Mouse (Mus musculus) midbrain, embryonic 11.5 days (tissue): Measurements from ENCODE around the gene Cr2. TPM values are rescaled to one million over a fixed set of nuclear protein-coding genes. Genes with fewer than 3 reads are reported as not detected.
A peak's percentile ranks its signal among the peaks of the same experiment; 100 is the strongest.
"Not testable (repeated sequence)": the region's sequence is repeated elsewhere in the genome, so short reads cannot be mapped to it uniquely, and the experiment has no call there.

Experiments used
- ATAC-seq: fragments of 200-750 bp; cut with Nextera tagmentation; 2 replicates; pipeline ENCODE4 v1.8.0; 2017; ENCODE audit warnings: moderate TSS enrichment, moderate library complexity; ENCODE audit not compliant: low FRiP score
- DNase-seq: peaks from one replicate; pipeline ENCODE4 v3.0.0; 2015; ENCODE audit warnings: low spot score; ENCODE audit errors: missing footprints
- H3K27ac ChIP-seq: fragments of 300-500 bp; sonication (generic); 2 replicates; pipeline ENCODE4 v1.5.1; 2014; ENCODE audit warnings: low read depth, low read length
- H3K27me3 ChIP-seq: fragments of 300-500 bp; sonication (generic); 2 replicates; pipeline ENCODE4 v1.6.1; 2014; ENCODE audit warnings: mild to moderate bottlenecking, low read length, moderate library complexity, mixed read lengths; ENCODE audit not compliant: control insufficient read depth, insufficient read depth
- H3K36me3 ChIP-seq: fragments of 300-500 bp; sonication (generic); 2 replicates; pipeline ENCODE4 v1.6.1; 2014; ENCODE audit warnings: mild to moderate bottlenecking, low read length, moderate library complexity, mixed read lengths; ENCODE audit not compliant: control insufficient read depth, insufficient read depth
- H3K4me1 ChIP-seq: fragments of 300-500 bp; sonication (generic); 2 replicates; pipeline ENCODE4 v1.6.1; 2014; ENCODE audit warnings: low read length; ENCODE audit not compliant: control insufficient read depth, insufficient read depth
- H3K4me2 ChIP-seq: fragments of 300-500 bp; sonication (generic); 2 replicates; pipeline ENCODE4 v1.6.1; 2014; ENCODE audit warnings: mild to moderate bottlenecking, moderate library complexity
- H3K4me3 ChIP-seq: fragments of 300-500 bp; sonication (generic); 2 replicates; pipeline ENCODE4 v1.5.1; 2014; ENCODE audit warnings: low read depth, low read length
- H3K9ac ChIP-seq: fragments of 300-500 bp; sonication (generic); 2 replicates; pipeline ENCODE4 v1.6.1; 2014; ENCODE audit warnings: low read length
- H3K9me3 ChIP-seq: fragments of 300-500 bp; sonication (generic); 2 replicates; pipeline ENCODE4 v1.6.1; 2016; ENCODE audit warnings: low read length; ENCODE audit not compliant: control insufficient read depth
- WGBS: fragments of 180-500 bp; shearing (Covaris S2); extraction: QIAGEN DNeasy Blood & Tissue Kit; methylation state at CpG from one replicate; pipeline ENCODE4 v1.1.7; 2014; 5-methylcytosine and 5-hydroxymethylcytosine counted together
- polyA plus RNA-seq: library from polyadenylated mRNA; unstranded; fragments of >200 nt; fragmentation: Nextera tagmentation; extraction: Ambion mirVana; gene quantifications from 2 replicates; pipeline ENCODE4 v1.2.1, GENCODE M21; 2014

The Cr2 gene
- 0.29 and 0.44 TPM in 2 replicates for polyA plus RNA-seq

DNA sequence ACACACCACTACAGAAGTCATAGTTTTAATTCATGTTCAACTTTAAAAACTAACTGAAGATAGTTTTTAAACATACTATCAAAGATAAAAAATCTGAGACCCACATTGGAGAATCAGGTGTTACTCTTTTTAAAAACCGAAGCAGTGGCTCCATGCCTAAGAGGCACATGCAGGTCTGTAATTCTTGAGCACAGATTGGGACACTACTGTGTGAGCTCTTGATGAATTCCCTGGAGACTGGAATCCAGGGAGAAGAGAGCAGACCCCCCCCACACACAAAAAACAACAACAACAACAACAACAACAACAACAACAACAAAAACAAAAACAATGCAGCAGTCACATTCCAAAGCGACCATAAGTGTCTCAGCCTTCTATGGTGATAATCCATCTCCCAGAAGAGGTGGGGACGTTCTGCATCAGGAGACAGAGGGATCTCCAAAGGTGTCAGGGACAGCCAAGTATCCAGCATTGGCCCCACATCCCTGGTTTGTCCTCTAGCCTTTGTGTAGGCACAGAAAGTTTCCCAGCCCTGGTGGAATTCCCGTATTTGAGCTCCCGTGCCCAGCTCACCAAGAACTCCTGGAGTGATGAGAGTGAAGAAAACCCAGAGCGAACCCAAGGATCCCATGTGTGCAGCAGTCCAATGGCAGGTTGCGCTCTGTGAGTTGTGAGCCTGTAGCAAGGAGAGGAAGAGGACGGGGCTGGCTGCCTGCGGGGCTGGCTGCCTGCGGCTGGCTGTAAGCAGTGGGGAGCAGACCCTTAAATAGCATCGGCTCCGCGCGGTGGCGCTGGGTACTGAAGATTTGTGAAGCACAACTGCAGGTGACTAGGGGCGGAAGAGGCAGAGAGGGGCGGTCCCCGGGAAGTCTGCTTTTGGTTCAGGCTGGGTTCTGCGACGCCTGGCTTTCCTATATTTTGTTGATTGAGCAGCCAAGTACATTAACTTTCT lies at the start of gene Cr2:
Cr2 (minus strand) TSS at position 737 of the 952 bp plus-strand sequence.
- peak within 1 kb of the TSS; percentile 54 for H3K9ac ChIP-seq
- peak within 1 kb of the TSS; percentile 21; the same call in 1 of the 2 replicates for H3K4me3 ChIP-seq
- DNase-seq (peak; percentile 94), ATAC-seq (peak; percentile 99)
- H3K27ac ChIP-seq, result no peak within 1 kb of the TSS
- H3K4me1 ChIP-seq, result peaks cover 3% of the 10 kb centered on the region; the same call in 1 of the 2 replicates
- no peaks in the 10 kb centered on the region for H3K36me3 ChIP-seq
- H3K9me3 ChIP-seq, result no peaks in the 10 kb centered on the region
- H3K27me3 ChIP-seq, result no peaks in the 10 kb centered on the region
- peak within 1 kb of the TSS; percentile 50 for H3K4me2 ChIP-seq
- 7% methylated on average over 20 of the region's 20 CpGs for WGBS

DNA sequence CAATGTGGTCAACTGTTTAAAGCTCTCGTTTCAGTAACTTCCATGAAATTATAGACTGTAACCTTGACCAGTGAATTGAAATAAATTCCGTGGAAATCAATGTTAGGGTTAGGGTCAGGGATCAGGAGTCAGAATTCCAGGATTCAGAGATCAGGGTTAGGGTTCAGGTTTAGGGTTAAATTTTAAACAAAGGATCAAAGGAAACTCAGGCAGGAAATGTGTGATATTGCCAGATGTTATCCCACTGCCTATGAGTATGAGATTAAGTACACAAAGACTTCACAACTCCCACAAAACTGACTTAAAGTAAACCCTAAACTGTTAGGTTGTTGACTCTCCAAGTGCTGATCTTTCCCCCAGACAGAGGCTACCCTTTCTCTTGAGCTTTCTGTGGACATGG lies 45.3 kb upstream of the Cr2 start:
- H3K9me3 ChIP-seq, result no peaks in the 10 kb centered on the region
- H3K36me3 ChIP-seq, result no peaks in the 10 kb centered on the region
- H3K4me2 ChIP-seq, result no peak overlapping the region
- ATAC-seq, result no peak
- no peak overlapping the region for H3K27ac ChIP-seq
- H3K9ac ChIP-seq, result no peak overlapping the region
- DNase-seq, result no peak
- no peaks in the 10 kb centered on the region for H3K27me3 ChIP-seq
- 48% methylated on average over 2 of the region's 2 CpGs for WGBS
- H3K4me1 ChIP-seq, result no peaks in the 10 kb centered on the region
- H3K4me3 ChIP-seq, result no peak overlapping the region

DNA sequence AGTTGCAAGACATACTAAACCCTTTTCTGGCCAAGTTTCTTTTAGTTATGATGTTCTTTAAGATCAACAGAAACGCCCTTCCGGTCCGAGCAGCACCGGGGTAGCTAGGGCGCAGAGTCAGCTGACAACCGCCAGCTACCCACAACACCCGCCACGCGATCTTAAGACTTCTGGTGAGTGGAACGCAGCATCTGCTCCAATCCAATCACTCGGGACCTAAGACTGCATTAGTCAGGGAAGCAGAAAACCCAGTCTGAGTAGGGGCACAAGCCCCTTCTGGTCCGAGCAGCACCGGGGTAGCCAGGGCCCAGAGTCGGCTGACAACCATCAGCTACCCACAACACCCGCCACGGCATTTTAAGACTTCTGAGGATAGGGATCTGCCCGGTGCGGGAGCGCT lies 36.3 kb upstream of the Cr2 start:
- not testable (repeated sequence) for DNase-seq, ATAC-seq, H3K4me2 ChIP-seq, H3K9me3 ChIP-seq, H3K9ac ChIP-seq, H3K36me3 ChIP-seq, H3K4me3 ChIP-seq, H3K27ac ChIP-seq, H3K27me3 ChIP-seq, H3K4me1 ChIP-seq
- WGBS, result 63% methylated on average over 19 of the region's 19 CpGs

DNA sequence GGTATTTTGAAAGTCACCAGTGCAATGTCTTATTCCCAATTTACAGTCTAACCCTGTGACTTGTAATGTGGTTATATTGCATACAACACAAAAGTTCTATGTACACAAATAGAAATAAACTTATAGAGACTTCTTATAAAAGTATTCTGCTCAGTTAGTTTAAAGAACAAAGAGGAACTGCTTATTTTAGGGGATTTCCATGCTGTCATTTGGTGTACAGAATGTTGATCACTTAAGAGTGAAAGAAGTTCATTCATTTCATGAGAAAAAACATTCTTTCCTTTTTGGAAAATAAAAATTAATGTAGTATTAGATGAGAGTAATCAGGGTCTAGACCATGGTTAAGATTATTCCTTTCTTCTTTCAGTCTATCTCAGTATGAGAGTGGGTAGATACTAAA lies 8.2 kb upstream of the Cr2 start:
- Histone ChIP-seq H3K9me3 (no peaks in the 10 kb centered on the region), H3K9ac (no peak overlapping the region), H3K36me3 (no peaks in the 10 kb centered on the region), H3K4me1 (no peaks in the 10 kb centered on the region), H3K27ac (no peak overlapping the region), H3K4me2 (no peak overlapping the region), H3K4me3 (no peak overlapping the region), H3K27me3 (no peaks in the 10 kb centered on the region)
- DNase-seq (no peak), ATAC-seq (no peak)

DNA sequence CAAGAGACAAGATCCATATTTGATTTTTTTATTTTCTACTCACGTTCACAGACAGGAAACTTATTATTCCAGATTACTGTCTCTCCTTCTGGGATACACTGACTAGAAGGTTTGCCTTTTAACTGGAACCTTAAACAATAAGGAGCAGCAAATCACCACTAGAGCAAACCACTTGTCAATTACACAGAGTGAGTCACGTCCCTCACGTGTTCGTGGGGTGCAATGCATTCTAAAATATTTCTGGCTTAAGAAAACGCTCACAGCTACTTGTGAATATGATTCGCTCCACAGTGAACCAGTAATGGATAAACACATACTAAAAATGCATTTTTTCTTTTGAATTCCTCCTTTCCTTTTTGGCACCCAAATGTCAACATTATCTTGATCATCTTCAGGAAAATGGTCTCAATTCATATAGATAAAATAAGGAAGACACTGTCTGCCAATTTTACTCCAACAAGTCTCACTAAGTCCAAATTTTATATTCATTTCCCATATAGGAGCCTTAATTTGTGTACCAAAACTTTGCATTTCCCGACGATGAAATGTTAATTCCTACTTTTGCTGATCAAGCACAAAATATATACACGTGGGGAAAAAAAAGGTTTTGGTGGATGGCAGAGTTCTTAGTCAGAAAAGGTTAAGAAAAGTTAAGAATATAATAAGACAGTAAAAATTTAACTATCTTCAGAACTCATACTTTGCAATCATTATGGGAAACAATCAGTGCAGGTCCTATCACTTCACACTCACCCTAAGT lies 11.3 kb downstream of the Cr2 start:
- H3K9me3 ChIP-seq, result no peaks in the 10 kb centered on the region
- no peak overlapping the region for H3K27ac ChIP-seq
- no peak overlapping the region for H3K9ac ChIP-seq
- H3K4me1 ChIP-seq, result no peaks in the 10 kb centered on the region
- H3K27me3 ChIP-seq, result no peaks in the 10 kb centered on the region
- H3K4me2 ChIP-seq, result no peak overlapping the region
- WGBS, result 89% methylated on average over 9 of the region's 9 CpGs
- H3K36me3 ChIP-seq, result no peaks in the 10 kb centered on the region
- ATAC-seq (no peak), DNase-seq (no peak)
- no peak overlapping the region for H3K4me3 ChIP-seq

DNA sequence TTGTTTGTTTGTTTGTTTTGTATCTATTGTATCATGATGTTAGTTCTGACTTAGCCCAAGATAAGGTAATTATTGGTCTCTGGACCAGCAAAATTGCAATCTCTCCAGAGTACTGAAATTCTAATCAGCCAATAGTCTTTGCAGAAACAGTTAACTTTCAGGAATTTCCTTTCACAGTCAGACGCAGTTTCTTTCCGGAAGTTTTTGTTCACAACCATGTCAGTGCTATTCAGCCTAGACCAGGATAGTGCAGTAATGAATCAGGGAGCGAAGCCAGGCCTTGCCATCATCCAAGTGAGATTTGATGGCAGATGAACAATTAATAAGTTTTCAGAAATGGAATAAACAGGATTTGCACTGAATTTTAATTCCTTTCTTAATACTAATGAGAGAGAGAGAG lies 44.4 kb downstream of the Cr2 start:
- H3K9ac ChIP-seq, result no peak overlapping the region
- no peak overlapping the region for H3K4me3 ChIP-seq
- peak overlapping the region; percentile 48; the same call in 1 of the 2 replicates for H3K4me2 ChIP-seq
- H3K4me1 ChIP-seq, result peaks cover 2% of the 10 kb centered on the region; the same call in 1 of the 2 replicates
- no peak overlapping the region for H3K27ac ChIP-seq
- no peak for DNase-seq
- WGBS, result 77% methylated on average over 3 of the region's 3 CpGs
- no peaks in the 10 kb centered on the region for H3K36me3 ChIP-seq
- no peaks in the 10 kb centered on the region for H3K27me3 ChIP-seq
- H3K9me3 ChIP-seq, result no peaks in the 10 kb centered on the region
- ATAC-seq, result no peak

DNA sequence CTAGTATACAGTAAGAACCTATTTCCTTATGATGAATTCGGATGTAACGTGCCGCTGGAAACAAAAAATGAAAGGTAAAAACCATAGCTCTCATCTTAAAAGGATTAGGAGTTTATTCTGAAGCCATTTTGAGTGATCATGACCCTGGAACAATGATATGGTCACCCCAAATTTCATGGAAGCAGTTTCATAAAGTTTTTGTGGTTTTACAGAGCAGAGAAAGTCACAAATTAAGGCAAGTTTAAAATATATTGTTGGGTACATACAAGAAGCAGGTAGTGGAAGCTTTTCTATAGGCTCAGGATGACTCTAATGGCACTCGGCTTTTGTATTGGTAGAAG lies 44.9 kb downstream of the Cr2 start:
- Histone ChIP-seq H3K4me3 (peak overlapping the region; percentile 56), H3K4me1 (peaks cover 2% of the 10 kb centered on the region; the same call in 1 of the 2 replicates), H3K9me3 (no peaks in the 10 kb centered on the region), H3K27me3 (no peaks in the 10 kb centered on the region), H3K27ac (no peak overlapping the region), H3K36me3 (no peaks in the 10 kb centered on the region), H3K9ac (peak overlapping the region; percentile 84), H3K4me2 (peak overlapping the region; percentile 48)
- ATAC-seq (no peak), DNase-seq (no peak)
- WGBS, result 32% methylated on average over 4 of the region's 4 CpGs

DNA sequence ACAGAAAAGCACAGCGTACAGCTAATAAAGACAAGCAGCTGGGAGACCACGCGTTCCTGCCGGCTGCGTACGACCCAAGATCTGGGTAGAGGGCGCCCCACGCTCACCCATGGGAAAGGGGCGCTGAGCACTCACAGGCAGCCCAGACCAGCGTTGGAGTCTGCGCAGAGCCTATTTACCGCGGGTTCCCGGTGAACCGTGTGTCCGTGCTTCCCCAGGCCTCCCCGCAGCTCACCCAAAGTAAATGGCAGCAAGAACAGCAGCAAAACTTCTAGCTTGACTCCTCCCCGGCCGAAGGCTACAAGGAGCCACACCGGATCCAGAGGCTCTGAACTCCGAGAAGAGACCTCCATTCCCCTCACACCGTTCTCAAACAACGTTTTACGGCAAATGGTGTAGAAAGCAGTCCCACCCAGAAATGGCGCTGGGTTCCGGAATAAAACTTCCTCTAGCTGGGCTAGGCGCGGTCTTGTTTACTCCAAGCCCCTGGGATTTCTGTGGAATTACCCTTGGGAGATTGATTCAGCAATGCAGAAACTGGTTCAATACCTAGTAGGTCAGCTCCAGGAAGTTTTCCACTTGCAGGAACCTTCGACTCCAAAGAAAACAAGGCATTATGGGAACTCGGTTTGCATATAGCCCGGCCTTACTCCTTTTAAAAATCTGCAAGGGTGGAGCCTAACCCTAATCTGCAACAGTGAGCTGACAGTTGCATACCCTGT lies 45.4 kb downstream of the Cr2 start, which contains the start of gene Cr1l:
Cr1l (minus strand) TSS at position 634 of the 722 bp plus-strand sequence.
- WGBS, result under 1% methylated on average over 31 of the region's 31 CpGs

More for the DNA sequence above, 45.4 kb downstream of the Cr2 start, which contains the start of gene Cr1l:
- peak within 1 kb of the TSS; percentile 84 for H3K9ac ChIP-seq
- H3K4me1 ChIP-seq, result peaks cover 2% of the 10 kb centered on the region; the same call in 1 of the 2 replicates
- DNase-seq (peak; percentile 98), ATAC-seq (peak; percentile 99)
- no peaks in the 10 kb centered on the region for H3K9me3 ChIP-seq
- peak within 1 kb of the TSS; percentile 48 for H3K4me2 ChIP-seq
- H3K4me3 ChIP-seq, result peak within 1 kb of the TSS; percentile 56
- H3K36me3 ChIP-seq, result no peaks in the 10 kb centered on the region
- H3K27ac ChIP-seq, result peak within 1 kb of the TSS; percentile 83
- no peaks in the 10 kb centered on the region for H3K27me3 ChIP-seq
